Mouse (Mus musculus): ENCODE results near the gene Daam1. TPM values are rescaled to one million over a fixed set of nuclear protein-coding genes. Genes with fewer than 3 reads are reported as not detected.

Daam1 gene
- total and polyA plus RNA-seq, 3 experiments: 2.3 to 22.3 (median 21.0) TPM

GRCm38 (mm10) chr12:71932433-71933386 is 101.8 kb downstream of the Daam1 start:
- no peak for DNase-seq

- DNase-seq: no peak
Measured at GRCm38 (mm10) chr12:71933989-71934645, 103.2 kb downstream of the Daam1 start.

GRCm38 (mm10) chr12:71936636-71937035 is 105.8 kb downstream of the Daam1 start:
- peak; percentile 38 for DNase-seq

- DNase-seq: no peak
Measured at GRCm38 (mm10) chr12:71938513-71938912, 107.6 kb downstream of the Daam1 start.

DNA sequence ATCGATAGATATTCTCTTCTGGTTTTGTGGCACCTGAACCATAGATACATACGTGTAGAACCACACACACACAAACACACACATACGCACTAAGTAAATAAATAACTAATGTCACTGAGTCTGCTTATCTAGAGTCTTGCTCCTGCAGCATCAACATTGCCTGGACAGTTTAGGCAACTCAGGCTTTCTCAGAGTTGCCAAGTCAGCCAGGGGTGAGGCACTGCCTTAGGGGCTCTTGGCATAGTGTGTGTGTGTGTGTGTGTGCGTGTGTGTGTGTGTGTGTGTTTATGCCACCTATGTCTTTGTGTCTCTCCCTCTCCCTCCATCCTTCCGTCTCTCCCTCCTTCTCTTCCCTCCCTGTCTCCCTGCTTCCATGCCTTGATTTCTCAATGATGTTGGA is 110.4 kb downstream of the Daam1 start:
- DNase-seq: no peak

DNA sequence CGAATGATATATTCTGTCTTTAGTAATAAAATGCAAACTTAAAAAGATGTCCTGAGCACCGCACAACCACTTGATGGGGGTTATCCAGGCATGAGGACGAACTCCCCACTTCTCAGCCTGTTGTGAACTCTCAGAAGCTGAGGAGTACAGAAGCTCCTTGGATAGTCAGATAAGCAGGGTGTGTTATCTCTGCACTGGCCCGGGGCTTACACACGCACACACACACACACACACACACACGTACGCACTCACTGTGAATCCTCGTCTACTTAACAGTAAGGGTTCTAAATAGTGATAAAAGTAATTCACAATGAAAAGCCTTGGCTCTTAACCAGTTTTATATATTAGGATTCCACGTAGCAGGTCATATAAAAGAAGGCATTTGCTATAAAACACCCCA is 112.2 kb downstream of the Daam1 start:
- no peak for DNase-seq

DNA sequence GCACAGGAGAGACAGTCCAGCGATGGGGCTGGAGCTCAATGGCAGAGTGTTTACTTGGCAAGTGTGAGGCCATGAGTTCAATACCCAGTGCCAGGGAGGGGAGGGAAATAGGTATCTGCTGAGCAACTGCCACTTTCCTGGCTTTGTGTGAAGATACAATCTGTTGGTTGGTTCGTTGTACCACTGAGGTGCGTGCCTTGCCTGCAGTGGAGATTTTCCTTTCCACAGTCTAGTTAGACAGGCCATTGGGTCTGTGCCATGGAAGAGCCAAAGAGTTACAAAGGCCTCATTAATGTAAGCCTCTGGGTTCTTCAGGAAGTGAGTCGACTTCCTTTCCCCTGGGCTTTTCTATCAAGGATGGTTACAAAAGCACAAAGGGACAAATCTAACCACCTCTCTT is 112.8 kb downstream of the Daam1 start:
- no peak for DNase-seq

DNA sequence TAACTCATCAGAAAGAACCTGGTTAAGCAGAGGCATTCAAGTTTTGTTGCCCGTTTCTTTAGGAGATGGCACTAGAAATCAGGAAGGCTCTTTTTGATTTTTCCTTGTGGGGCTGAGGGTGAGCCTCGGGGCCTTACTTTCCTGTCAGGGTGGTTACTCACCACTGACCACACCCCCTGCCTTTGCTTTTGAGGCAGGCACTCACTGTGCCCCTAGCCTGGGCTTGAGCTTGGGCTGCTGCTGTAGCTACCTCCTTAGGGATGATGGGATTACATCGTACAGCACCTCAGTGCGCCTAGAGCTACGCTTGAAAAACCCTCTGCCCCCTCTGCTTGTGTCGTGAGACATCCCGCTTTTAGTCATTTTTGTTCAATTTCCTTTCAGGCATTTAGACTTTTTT is 115.0 kb downstream of the Daam1 start:
- DNase-seq: no peak

- no peak for DNase-seq
Measured at GRCm38 (mm10) chr12:71946448-71946847, 115.6 kb downstream of the Daam1 start.

DNA sequence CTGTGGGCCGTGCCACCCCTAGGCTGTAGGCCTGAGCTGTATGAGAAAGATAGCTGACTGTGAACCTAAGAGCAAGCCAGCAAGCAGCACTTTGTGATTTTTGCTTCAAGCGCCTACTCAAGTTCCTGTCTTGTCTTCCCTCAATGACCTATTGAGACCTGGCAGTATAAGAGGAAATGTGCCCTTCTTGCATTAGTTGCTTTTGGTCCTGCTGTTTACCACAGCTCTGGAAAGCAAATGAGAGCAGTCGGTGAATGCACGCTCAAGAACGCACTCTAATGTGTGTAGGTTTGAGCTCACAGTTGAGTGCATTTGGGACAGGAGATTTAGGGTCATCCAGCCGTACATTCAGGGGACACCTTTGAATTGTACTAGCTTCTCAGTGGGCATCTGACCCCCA is 118.1 kb downstream of the Daam1 start:
- no peak for DNase-seq

GRCm38 (mm10) chr12:71949606-71950005 is 118.7 kb downstream of the Daam1 start:
- no peak for DNase-seq

DNA sequence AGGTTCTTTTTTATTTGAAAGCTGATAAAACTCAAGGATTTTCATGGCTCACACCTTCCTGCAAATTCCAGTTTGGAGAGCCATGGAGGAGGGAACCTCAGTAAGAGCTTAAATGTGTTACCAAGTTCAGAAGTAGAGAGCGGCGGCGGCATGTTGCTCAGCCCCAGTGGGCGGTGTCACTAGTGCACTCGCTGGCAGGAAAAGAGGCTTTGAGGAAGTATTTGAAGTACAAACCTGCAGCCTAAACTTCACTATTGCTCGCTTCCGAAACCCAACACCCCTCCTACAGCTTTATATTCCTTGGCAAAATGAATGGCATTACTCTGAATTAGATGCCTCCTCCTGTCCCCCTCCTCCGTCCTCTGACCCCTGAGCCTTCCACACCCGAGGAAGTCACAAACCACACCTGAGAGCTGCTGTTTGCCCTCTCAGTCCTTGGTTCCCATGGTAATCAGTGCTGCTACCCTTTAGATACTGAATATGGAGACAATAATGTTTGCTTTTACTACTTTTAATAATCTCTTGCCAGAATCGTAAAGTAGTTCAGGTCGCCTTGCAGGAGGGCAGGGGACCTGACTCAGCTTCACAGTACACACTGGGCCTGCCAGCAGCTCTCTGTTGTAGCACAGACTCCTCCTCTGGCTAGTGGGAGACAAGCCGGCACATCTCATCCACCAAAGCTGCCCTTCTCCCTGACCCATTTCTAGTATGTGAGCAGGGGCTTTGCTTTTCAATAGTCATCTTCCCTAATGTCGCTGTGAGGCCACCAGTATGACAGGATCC is 119.4 kb downstream of the Daam1 start:
- DNase-seq: no peak

- no peak for DNase-seq
Measured at GRCm38 (mm10) chr12:71954180-71954935, 123.5 kb downstream of the Daam1 start.

DNA sequence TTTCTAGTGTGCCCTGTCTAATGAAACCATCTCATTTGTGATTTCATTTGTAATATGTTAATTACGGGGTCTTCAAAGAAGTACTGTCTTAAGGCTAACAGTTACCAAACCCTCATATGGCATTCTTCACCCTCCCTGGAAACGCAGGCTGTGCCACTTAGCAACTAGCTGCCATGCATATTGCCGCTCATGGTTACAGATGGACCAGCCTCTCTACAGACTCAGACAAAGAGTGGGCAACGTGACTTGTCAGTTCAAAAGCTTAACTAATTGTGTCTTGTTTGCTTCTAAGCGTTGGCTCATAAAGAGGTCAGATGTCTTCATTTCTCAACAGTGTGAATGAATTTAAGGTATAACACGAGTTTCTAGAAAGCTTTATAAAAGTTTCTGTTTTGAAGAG is 126.1 kb downstream of the Daam1 start:
- DNase-seq: no peak

GRCm38 (mm10) chr12:71957496-71957895 is 126.6 kb downstream of the Daam1 start:
- DNase-seq: no peak

DNA sequence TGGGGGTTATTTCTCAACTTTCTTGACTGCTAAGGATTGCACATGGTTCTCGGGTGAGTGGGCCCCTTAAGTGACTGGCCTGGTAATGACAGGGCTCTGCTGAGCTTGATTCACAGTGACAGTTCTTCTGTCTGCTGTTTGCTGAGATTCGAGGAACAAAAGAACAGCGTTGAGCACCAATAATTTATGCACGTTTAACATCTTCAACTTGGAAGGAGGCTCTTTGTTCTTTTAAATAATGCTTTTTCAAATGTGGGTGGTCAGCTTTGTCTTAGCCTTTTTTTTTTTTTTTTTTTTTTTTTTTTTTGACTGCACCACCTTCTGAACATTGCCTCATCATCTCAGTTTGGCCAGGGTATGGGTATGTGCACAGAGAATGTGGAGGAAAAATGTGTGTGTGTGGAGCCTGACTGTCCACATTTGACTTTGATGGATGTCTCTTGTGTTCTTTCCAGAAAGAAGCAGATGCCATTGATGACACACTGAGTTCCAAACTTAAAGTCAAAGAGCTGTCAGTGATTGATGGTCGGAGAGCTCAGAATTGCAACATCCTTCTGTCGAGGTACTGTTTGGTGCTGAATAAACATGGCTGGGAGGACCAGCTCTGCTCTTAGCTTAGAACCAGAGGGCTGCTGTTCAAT is 128.6 kb downstream of the Daam1 start:
- peak; percentile 73 for DNase-seq

- no peak for DNase-seq
Measured at GRCm38 (mm10) chr12:71961671-71962070, 130.8 kb downstream of the Daam1 start.

DNA sequence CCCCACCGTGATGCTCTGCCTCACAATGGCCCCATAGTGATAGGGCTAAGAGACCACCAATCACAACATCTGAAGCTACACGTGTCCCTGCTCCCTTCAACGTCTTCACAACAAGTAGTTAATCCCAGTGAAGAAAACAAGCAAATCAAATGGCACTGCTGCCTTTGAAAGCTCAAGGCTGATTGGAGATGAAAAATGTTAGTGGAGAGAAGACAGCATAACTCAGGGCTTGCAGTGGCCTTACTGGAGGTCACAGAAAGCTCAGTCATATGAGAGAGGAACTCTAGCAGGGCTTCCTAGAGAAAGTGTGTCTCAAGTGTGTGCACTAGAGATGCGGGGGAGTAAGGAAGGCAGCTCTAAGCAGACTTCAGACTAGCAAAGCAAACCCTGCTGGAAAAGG is 131.7 kb downstream of the Daam1 start:
- peak; percentile 72 for DNase-seq

DNA sequence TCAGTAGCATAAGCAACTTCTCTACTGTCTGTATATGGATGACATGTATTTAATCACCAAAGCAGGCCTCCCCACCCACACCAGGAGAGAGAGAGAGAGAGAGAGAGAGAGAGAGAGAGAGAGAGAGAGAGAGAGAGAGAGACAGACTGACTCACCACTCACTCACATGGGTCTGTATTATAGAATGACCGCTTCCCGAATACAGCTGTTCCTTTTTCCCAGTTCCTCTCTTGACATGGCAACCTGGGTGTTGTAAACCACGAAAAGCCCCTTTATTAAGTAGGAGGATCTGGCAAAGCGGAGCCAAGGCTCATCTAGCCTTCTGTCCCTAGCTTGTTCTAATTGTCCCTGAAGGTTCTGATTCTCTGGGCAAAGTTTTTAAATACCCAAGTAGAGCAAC is 137.7 kb downstream of the Daam1 start:
- DNase-seq: no peak

- DNase-seq: no peak
Measured at GRCm38 (mm10) chr12:71969022-71969421, 138.1 kb downstream of the Daam1 start.

DNA sequence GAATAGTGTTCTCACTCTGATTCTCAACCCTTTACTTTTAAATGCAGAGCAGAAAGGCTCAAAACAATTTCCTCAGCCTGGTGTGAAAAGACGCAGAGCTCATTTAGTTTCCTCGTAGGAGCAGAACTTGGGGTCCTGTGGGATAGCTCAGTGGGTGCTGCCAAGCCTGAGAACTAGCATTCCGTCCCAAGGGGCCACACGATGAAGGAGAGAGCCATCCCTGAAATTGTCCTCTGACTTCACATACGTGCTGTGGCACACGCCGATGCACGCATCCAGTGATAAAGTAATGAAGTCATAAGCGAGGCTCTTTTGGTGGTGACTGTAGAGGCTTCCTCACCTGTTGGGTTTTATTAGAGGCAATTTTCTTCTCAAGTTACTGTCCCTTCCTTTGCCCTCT is 138.6 kb downstream of the Daam1 start:
- no peak for DNase-seq

Data from adrenal gland, adult 2 months (tissue).